Mouse (Mus musculus): ENCODE measurements around the gene Heatr5b.

DNA sequence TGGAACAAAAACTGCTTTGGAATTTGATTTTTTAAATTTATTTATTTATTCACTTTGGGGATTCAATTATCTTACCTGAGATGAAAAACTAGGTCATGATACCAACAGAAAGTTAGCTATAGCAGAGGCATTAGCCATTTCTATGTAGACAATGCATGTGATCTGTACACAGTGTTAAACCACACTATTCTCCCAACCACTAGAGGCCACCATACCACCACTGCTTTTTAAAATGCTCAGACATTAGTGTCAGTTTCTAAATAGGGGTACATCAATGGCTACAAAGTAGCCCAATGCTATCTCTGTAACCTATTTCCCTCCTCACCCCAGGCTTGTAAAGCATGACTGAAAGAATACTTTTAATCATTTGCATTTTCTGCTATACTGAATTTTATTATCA is 26.1 kb downstream of the Heatr5b start:
- TF ChIP-seq POLR2A (IDR thresholded peaks at IDR 0.05; ENCODE audit: control insufficient read depth, extremely low read depth, insufficient read depth, low read length, poor library complexity), result no peak
- no peak for TF ChIP-seq CTCF (IDR thresholded peaks at IDR 0.05; ENCODE audit: borderline replicate concordance, control insufficient read depth, extremely low read depth, insufficient read depth, low read length, poor library complexity)

All from thymus, adult 2 months (tissue).